Mouse (Mus musculus): Measurements from ENCODE around the gene Rbm8a. TPM values are rescaled to one million over a fixed set of nuclear protein-coding genes. Genes with fewer than 3 reads are reported as not detected.
"Not testable (repeated sequence)": the region's sequence is repeated elsewhere in the genome, so short reads cannot be mapped to it uniquely, and the experiment has no call there.

Rbm8a gene
- total RNA-seq, 2 experiments from 2014 or later = 57.0 to 65.1 TPM

DNA sequence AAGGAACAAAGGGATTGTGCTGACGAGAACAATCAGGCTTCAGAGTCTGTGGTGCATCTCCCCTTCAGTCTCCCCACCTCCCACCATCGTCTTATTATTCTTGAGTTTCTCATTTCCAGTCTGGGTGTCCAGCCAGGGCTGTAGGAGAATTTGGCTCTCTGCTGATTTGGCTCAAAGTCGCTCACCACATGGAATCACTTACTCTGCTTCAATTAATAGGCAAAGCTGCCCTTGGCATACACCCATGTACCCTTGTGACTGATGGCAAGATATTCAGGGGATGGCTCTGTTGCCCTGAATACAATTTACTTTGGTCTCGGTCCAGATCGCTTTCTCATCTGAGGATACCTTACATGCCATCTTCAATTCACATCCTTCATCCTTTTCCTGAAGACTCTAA, 26.4 kb upstream of the Rbm8a start:
- no peak for DNase-seq

DNA sequence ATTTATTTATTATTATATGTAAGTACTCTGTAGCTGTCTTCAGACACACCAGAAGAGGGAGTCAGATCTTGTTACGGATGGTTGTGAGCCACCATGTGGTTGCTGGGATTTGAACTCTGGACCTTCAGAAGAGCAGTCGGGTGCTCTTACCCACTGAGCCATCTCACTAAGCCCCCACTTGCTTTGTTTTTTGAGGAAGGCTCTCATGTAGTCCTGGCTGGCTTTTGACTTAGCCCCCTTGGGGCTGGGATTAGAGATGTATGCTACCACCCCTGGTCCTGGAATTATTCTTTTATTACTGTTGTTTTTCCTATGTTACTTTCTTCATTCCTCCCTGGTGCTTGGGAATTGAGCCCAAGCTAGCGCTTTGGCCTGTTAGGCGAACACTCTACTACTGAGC, 23.7 kb upstream of the Rbm8a start:
- not testable (repeated sequence) for DNase-seq

DNA sequence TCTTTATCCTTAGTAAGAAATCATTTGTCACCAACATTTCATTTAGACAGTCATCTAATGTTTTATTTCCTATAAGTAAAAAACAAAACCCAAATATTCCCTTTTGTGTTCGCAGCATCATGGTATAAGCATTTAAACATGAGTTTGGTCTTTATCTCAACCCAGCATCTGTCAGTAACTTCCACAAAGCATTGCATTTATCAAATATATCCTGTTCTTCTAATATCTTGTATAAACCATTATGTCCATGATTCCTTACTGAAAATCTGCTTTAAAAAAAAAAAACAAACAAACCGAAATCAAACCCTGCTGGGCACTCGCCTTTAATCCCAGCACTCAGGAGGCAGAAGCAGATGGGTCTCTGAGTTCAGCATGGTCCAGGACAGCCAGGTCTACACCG, 23.1 kb upstream of the Rbm8a start:
- no peak for DNase-seq

DNA sequence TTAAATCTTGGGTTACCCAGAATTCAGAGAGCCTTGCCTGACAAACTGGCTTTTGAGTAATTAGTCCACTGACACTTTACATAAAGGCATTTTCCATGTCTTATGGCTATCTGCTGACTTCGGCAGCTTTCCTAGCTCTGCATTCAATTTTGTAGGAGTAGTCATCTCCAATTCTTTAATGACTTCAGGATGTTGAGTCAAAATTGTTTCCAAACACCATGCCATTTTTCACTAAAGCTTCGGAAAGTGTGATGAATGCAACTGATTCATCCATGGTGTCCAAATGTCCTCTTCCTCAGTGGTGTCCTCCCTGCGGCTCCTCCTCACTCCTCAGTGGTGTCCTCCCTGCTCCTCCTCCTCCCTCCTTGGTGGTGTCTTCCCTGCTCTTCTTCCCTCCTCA, 11.8 kb upstream of the Rbm8a start:
- no peak for DNase-seq

DNA sequence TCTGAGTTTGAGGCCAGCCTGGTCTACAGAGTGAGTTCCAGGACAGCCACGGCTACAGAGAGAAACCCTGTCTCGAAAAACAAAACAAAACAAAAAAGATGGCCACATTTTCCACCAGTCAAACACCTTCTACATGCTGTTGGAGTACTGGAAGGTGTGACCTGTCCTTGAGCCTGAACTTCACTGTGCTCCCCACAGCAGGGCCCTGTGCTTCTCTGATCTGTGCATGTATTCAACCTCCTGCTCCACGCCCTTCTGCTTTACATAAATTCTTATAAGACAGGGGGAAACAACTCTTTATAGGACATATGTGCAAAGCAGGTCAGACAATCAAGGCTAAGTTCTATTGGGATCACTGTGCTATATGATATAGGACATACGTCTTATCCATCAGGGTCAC, 6.5 kb upstream of the Rbm8a start:
- no peak for DNase-seq

DNA sequence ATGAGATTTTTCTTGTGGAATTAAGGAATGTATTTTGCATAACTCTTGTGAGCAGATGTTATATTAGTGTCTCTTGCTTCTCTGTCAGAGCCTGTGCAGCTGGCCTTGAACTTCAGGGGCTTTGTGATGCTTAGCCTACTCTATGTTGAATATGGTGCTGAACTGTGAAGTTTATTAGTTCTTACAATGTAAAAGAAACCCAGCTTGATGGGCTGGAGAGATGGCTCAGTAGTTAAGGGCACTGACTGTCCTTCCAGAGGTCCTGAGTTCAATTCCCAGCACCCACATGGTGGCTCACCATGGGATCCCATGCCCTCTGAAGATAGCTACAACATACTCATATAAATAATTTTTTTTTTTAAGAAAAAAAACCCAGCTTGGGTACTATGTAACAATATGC, 2.3 kb downstream of the Rbm8a start:
- DNase-seq = no peak

DNA sequence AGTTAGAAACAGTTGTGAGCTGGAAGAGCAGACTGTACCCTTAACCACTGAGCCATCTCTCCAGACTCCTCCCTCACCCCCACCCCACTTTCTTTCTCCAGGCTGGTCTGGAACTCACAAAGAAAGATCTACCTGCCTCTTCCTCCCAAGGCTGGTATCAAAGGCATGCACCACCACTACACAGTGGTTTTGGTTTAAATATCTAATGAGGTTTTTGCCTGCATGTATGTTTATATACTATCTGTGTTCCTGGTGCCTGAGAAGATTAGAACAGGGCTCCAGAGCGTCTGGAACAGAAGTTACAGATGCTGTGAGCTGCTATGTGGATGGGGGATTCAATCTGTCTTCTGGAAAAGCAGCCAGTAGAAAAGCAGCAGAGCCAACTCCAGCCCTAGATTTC, 4.3 kb downstream of the Rbm8a start:
- DNase-seq = no peak

DNA sequence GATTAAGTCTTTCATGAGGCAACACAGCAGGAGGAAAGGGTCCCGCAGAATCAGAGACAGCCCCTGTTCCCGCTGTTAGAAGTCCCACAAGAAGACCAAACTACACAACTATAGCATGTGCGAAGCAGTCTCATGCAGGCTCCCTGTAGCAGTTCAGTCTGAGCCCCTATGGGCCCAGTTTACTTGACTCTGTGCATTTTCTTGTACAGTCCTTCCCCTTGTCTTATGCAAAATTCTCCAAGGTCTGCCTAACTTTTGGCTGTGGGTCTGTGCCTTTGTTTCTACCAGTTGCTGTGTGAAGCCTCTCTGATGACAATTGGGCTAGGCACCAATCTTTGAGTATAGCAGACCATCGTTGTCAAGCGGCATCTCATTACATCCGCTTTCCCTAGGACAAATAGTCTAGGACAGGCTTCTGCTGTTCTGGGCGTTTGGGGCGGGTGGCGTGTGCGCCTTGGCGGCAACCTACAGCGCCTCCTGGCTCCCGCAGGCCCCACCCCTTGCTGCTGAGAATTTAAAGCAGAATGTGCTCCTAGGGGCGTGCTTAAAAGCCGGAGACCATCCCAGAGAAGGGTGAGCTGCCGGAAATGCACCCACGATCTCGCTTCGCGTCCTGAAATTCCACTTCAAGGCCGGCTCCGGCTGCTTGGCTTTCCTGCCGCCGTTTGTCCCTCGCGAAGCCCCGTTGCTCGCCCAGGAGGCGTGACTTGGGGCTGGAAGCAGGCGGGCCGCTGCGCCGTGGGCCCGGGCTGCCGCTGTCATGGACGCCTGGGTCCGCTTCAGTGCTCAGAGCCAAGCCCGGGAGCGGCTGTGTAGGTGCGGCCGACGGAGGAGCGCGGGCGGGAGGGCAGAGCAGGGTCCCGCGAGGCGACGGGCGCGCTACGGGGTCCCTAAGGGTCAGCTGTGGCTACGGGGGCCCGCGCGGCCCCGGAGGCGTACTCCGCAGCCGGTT, 5.5 kb downstream of the Rbm8a start, which contains the start of the genes Pex11b and Gm42957:
Gene Pex11b (plus strand): TSS at position 449 of the 952 bp plus-strand sequence.
Gene Gm42957 (plus strand): TSS at position 547 of the 952 bp plus-strand sequence.
- DNase-seq = peak; percentile 86

DNA sequence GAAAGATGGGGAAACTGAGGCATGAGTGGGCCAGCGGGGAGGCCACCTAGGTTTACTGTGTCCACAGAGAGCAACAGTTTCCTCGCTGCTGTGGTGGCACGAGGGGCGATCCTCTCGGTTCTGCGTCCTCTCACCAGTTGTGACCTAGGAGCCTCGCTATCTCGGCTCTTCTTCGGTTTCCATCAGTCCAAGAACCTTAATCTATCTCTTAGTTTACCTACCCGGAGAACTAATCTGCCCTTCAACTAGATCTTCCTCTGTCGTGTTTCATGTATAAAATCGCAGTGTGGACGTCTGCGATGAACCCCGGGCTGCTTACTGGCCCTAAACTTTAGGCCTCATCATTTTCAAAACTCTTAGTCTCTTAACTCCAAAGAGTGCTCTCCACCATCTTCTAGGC, 6.2 kb downstream of the Rbm8a start:
- no peak for DNase-seq

DNA sequence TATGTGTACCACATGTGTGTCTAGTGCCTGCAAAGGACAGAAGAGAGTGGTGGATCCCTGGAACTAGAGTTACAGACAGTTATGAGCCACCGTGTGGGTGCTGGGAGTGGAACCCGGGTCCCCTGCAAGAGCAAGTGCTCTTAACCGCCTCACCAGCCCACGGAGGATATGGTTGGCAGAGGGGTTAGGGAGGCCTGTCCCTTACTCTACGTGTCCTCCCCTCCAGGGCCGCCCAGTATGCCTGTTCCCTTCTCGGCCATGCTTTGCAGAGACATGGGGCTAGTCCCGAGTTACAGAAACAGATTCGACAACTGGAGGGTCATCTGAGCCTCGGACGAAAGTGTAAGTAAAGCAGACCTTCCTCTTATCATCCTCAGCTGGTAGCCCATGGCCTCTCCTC, 6.7 kb downstream of the Rbm8a start:
- DNase-seq = no peak

DNA sequence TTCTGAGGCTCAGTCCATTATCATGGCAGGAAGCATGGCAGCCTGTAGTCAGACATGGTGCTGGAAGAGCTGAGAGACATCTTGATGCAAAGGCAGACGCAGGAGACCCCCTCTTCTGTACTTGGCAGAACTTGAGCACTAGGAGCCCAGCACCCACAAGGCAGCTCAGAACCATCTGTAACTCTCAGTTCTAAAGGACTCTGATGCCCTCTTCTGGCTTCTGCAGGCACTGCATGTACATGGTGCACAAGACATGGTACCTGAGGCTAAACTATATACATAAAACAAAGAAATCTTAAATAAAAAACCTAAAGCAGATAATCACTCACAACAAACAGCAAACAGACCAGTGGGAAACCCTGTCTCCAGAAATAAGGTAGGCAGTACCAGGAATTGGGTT, 9.5 kb downstream of the Rbm8a start:
- peak; percentile 61 for DNase-seq

DNA sequence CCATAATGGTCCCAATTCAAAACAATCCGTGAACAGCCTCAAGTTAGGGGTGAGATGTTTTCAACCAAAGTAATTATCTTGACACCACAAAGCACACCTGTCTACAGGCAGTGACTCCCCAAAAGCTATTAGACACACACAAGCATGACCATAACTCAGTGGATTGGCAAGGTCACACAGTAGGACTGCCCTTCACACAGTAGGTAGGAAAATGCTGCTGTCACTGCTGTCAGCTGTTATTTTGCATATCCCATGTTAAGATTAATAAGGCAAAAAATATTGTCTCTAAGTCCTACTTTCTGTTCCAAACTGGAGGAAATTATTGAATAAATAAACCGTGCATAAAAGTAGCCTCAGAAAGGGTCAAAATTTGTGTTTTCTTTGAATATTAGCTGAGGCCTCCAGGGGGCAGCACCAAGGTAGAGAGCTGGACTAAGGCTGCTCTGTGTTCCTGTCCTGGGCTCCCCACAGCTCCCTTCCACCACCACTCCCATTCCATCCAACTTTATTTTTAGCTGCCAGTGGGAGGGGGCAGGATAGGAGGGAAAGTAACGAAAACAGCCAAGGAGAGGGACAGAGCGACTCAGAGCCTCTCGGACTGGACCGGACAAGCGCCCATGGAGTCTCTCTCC, 15.4 kb downstream of the Rbm8a start, which contains the start of gene Itga10:
Gene Itga10 (plus strand): TSS at position 567 of the 632 bp plus-strand sequence.
- peak; percentile 59 for DNase-seq

DNA sequence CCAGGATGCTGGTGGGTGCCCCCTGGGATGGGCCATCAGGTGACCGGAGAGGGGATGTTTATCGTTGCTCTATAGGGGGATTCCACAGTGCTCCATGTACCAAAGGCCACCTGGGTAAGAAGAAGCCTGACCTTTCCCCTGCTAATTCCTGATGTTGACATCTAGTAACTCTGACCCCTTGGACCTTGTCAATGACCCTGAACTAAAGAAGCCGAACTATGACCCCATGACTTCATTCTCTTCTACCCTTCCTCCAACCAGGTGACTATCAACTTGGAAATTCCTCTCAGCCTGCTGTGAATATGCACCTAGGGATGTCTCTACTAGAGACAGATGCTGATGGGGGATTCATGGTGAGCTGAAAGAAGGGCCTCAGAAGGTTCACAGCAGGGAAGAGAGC, 17.6 kb downstream of the Rbm8a start:
- DNase-seq = no peak

DNA sequence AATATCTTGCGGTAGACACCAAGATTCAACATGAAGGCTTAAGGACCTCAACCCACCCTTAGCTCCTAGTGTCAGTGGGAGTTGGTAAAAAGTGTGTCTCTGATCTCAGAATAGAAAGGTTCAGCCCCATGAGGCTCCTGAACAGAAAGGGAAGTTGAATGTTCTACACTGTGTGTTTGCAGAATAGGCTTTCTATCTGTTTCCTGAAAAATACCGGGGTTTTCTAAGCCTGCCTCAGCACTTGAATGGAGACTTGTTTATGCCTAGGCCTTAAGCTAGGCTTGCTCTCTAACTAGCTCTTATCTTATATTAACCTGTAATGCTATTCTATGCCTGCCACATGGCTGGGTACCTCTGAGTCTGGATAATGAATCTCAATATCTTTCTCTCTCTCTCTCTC, 31.2 kb downstream of the Rbm8a start:
- no peak for DNase-seq

DNA sequence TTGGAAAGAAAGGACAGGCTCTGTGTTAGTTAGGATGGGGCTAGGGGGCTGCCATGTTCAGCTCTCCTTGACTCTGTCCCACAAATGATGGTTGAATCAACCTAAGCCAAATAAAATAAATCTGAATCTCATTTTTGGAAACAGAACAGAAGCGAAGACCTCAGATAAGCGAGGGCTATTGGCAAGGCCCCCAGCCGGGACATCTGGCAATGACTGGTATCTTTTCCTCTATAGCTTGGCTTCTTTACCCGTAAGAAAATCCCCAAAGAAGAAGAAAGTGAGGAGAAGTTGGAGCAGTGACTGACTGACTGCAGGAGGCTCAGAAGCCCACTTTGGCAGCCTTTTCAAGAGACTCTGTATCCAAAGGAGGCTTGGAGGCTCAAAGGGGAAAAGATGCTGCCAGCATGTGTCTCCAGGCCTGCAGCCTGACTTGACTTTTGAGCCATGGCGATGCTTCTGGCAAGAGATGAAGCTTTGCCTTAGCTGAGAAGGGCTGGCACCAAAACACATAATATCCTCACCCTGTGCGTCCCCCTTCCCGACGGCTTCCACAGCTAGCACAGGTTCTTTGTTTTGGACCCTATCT, 33.1 kb downstream of the Rbm8a start:
- DNase-seq = no peak

DNA sequence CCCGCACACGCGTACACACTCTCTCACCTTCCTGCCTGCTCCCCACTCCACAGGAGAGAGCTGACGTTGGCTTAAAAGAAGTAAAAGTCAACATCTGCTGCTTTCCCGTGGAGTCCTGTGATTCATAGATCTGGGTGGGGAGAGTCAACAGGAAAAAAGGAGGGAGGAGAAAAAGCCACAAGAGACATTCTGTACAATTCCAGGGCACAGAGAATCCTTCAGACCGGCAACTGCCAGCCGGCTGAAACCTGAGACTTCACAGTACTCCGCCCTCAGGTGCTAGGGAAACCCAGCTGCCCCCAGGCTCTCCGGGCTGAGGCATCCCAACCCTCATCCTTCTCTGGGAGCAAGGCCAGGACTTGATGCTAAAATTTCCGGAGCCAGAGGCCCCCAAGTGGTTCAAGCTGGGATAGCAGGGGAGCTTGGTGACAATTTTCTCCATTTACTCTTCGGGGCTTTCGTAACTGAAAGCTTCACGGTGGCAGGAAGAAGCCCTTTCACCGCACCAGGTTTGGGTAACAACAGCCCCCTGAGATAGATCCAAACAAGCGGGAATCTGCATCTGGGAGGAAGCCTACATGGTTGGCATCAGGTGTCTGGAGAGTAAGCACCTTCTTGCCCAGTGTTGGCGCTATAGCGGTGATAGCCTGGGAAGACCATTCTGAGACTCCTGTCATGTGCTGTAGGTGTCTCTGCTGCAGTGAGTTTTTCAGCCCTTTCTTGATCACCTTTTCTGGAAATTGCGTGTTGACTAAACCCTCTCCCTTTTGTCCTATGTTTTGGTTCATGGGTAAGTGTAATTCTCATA, 33.9 kb downstream of the Rbm8a start:
- DNase-seq = peak; percentile 86

DNA sequence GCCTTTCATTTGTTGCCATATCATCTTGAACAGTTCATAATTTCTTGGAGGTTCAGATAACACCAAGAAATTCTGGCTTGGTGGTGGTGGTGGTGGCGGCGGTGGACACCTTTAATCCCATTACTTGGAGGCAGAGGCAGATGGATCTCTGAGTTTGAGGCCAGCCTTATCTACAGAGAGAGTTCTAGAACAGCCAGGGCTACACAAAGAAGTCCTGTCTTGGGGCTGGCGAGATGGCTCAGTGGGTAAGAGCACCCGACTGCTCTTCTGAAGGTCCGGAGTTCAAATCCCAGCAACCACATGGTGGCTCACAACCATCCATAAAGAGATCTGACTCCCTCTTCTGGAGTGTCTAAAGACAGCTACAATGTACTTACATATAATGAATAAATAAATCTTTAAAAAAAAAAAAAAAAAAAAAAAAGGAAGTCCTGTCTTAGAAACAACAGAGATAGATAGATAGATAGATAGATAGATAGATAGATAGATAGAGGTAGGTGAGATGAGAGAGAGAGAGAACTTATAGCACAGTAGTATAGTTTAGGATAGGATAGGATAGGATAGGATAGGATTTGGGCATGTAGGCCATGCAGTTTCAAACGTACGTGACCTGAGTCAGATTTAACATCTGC, 36.1 kb downstream of the Rbm8a start:
- DNase-seq = not testable (repeated sequence)

DNA sequence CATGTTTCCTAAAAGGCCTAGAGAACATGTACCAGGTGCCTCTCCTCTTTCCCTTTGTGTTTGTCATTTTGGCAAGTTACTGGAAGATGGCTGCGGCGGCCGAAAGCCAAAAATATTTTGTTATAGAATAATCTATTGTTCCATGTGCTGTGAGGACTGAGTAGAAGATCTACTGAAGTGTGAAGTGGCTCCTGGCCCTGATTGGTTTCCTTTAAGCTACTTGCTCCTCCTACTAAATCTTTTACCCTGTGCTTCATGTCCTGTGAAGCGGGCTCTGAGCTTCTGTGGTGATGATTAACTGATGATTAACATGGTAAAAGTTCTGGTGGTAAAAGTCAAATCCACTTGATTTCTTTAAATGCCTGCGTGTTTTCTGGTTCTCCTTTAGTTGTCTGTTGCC, 37.2 kb downstream of the Rbm8a start:
- DNase-seq = no peak

DNA sequence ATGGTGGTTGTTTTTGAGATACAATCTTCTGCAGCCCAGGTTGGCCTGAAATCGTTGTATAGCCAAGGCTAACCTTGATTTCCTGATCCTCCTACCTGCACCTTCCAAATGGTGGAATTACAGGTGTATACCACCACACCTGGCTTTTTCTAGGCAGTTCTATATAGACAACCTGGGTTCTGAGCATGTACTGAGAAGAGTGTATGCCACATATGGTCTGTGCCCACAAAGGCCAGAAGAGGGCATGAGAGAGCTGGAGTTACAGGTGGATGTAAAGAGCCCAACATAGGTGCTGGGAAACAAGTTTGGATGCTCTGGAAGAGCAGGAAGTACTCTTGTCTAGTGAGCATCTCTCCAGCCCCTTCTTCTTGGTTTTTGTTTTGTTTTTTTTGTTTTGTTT, 37.6 kb downstream of the Rbm8a start:
- DNase-seq = no peak

DNA sequence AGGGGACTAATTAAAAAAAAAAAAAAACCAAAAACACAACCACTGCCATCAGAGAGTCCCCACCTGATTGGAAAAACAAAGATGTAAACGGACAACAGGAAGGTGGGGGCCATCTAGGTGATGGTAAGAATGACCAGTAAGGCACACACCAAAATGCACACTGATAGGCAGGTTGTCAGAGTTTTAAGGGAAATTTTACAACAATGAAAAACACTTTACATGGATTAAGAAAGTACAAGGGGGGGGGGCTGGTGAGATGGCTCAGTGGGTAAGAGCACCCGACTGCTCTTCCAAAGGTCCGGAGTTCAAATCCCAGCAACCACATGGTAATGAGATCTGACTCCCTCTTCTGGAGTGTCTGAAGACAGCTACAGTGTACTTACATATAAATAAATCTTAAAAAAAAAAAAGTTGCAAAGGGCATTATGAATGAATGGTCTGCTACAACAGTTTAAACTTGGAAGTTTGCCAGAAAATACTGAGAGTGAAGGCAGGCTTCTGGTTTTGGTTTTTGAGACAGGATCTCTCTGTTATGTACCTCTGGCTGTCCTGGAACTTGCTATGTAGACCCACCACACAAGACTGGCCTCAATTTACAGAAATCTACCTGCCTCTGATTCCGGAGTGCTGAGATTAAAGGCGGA, 38.8 kb downstream of the Rbm8a start:
- DNase-seq = no peak
